Mouse (Mus musculus) thymus, postnatal 36 days (tissue): Measurements from ENCODE around the gene Tifab.
A peak's percentile ranks its signal among the peaks of the same experiment; 100 is the strongest.
"Not testable (repeated sequence)": the region's sequence is repeated elsewhere in the genome, so short reads cannot be mapped to it uniquely, and the experiment has no call there.

Source experiments
- DNase-seq, 2 experiments: peaks; one replicate each; pipeline ENCODE4 v3.0.0; 2022; ENCODE audit warnings: mixed read lengths in 2 of 2

The Tifab gene

GRCm38 (mm10) chr13:56178416-56179035, at the start of gene Tifab:
TSS of gene Tifab (minus strand) at chr13:56178885.
- peak in 1 of 2 experiments; percentile 32 for DNase-seq

GRCm38 (mm10) chr13:56226175-56226954, 47.7 kb upstream of the Tifab start:
- no peak for DNase-seq

- peak; percentile 15 to 44 for DNase-seq
Observed at GRCm38 (mm10) chr13:56223625-56224024, 44.9 kb upstream of the Tifab start.

- no peak for DNase-seq
Observed at GRCm38 (mm10) chr13:56222849-56223246, 44.2 kb upstream of the Tifab start.

GRCm38 (mm10) chr13:56221995-56222848, 43.5 kb upstream of the Tifab start:
- DNase-seq: no peak

- no peak for DNase-seq
Observed at GRCm38 (mm10) chr13:56221129-56221910, 42.6 kb upstream of the Tifab start.

- peak; percentile 29 to 48 for DNase-seq
Observed at GRCm38 (mm10) chr13:56219254-56219653, 40.6 kb upstream of the Tifab start.

- no peak for DNase-seq
Observed at GRCm38 (mm10) chr13:56216090-56216489, 37.4 kb upstream of the Tifab start.

GRCm38 (mm10) chr13:56214633-56215032, 35.9 kb upstream of the Tifab start:
- no peak for DNase-seq

GRCm38 (mm10) chr13:56209067-56209411, 30.4 kb upstream of the Tifab start:
- DNase-seq: no peak

- no peak for DNase-seq
Observed at GRCm38 (mm10) chr13:56208225-56209066, 29.8 kb upstream of the Tifab start.

GRCm38 (mm10) chr13:56199506-56199905, 20.8 kb upstream of the Tifab start:
- DNase-seq: no peak

GRCm38 (mm10) chr13:56197473-56198266, 19.0 kb upstream of the Tifab start:
- peak; percentile 84 to 86 for DNase-seq

- no peak for DNase-seq
Observed at GRCm38 (mm10) chr13:56197031-56197430, 18.3 kb upstream of the Tifab start.

GRCm38 (mm10) chr13:56195824-56196223, 17.1 kb upstream of the Tifab start:
- DNase-seq: not testable (repeated sequence)

GRCm38 (mm10) chr13:56194181-56194580, 15.5 kb upstream of the Tifab start:
- DNase-seq: not testable (repeated sequence)

- DNase-seq: peak; percentile 75 to 80
Observed at GRCm38 (mm10) chr13:56191225-56191624, 12.5 kb upstream of the Tifab start.

GRCm38 (mm10) chr13:56189688-56190087, 11.0 kb upstream of the Tifab start:
- peak; percentile 50 to 51 for DNase-seq

- no peak for DNase-seq
Observed at GRCm38 (mm10) chr13:56183687-56184086, 5.0 kb upstream of the Tifab start.

- no peak for DNase-seq
Observed at GRCm38 (mm10) chr13:56181424-56181823, 2.7 kb upstream of the Tifab start.

GRCm38 (mm10) chr13:56176310-56176709, 2.4 kb downstream of the Tifab start:
- peak; percentile 51 to 71 for DNase-seq
